Mouse (Mus musculus): Measurements from ENCODE around the gene Tnfrsf19.

Gene Tnfrsf19

GRCm38 (mm10) chr14:60935705-60936104, 110.6 kb downstream of the Tnfrsf19 start:
- TF ChIP-seq GATA4 (IDR thresholded peaks at IDR 0.05; ENCODE audit: insufficient replicate concordance, low read length) = no peak

DNA sequence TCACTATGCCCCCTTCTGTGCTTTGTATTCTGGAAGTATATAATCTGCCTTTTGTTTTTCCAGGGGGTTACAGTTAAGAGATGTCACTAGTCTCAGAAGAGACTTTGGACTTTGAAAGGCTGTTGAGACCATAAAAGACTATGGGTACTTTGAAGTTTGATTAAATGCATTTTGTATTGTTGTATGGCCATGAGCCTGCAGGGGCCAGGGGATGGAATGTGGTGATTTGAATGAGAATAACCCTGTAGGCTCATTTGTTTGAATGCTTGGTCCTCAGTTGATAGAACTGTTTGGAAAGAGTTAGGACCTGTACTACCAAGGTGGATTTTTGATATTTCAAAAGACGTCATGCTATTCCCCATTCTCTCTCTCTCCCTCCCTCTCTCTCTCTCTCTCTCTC, 120.3 kb downstream of the Tnfrsf19 start:
- no peak for TF ChIP-seq GATA4 (IDR thresholded peaks at IDR 0.05; ENCODE audit: insufficient replicate concordance, low read length)

GRCm38 (mm10) chr14:60916661-60917060, 129.6 kb downstream of the Tnfrsf19 start:
- no peak for TF ChIP-seq GATA4 (IDR thresholded peaks at IDR 0.05; ENCODE audit: insufficient replicate concordance, low read length)

Measured in liver, adult (tissue).